In genomic region chr1:136134547-136134946, GRCm38 (mm10) we compare ENCODE assay signal across 8 mouse cellular contexts. TPM values are rescaled to one million over a fixed set of nuclear protein-coding genes. Genes with fewer than 3 reads are reported as not detected.
DNase-seq lines count a peak whose midpoint lies in the region; ATAC-seq and TF ChIP-seq lines count a peak whose summit lies in the region.

No protein-coding gene starts in this region.

- TF ChIP-seq POLR2A in olfactory bulb, adult 2 months (IDR thresholded peaks at IDR 0.05; ENCODE audit: insufficient read depth, low read depth, low read length) = no peak

- peaks cover 50% of the 10 kb centered on the region for H3K4me1 ChIP-seq in heart, postnatal 0 days (ENCODE audit: control insufficient read depth, insufficient read depth)
- peaks cover 97% of the 10 kb centered on the region for H3K4me1 ChIP-seq in embryonic facial prominence, embryonic 10.5 days
- peaks cover 100% of the 10 kb centered on the region for H3K4me1 ChIP-seq in limb, embryonic 10.5 days
- H3K4me1 ChIP-seq in olfactory bulb, adult 2 months (ENCODE audit: control insufficient read depth, insufficient read depth, low read length) = peaks cover 64% of the 10 kb centered on the region
- peaks cover 79% of the 10 kb centered on the region for H3K4me1 ChIP-seq in kidney, embryonic 14.5 days (ENCODE audit: control insufficient read depth, insufficient read depth, low read length)

- H3K27ac ChIP-seq in heart, postnatal 0 days (ENCODE audit: low read depth) = peak overlapping the region; percentile 44; the same call in 1 of the 2 replicates
- H3K27ac ChIP-seq in embryonic facial prominence, embryonic 10.5 days (replicated peaks) = peak overlapping the region; percentile 48
- H3K27ac ChIP-seq in limb, embryonic 10.5 days = peak overlapping the region; percentile 42; the same call in 1 of the 2 replicates
- peak overlapping the region; percentile 22; the same call in 1 of the 2 replicates for H3K27ac ChIP-seq in olfactory bulb, adult 2 months (ENCODE audit: insufficient read depth, low read depth, low read length)
- no peak overlapping the region for H3K27ac ChIP-seq in kidney, embryonic 14.5 days (ENCODE audit: low read depth, low read length)

- no peak for TF ChIP-seq EP300 in heart, postnatal 0 days (IDR thresholded peaks at IDR 0.05; ENCODE audit: low read depth)

- ATAC-seq in heart, postnatal 0 days (ENCODE audit: insufficient read depth, low read depth) = no peak
- ATAC-seq in megakaryocyte progenitor cell, adult 5-6 weeks (replicated peaks; ENCODE audit: poor library complexity) = no peak
- no peak for ATAC-seq in kidney, embryonic 14.5 days (ENCODE audit: low FRiP score, low TSS enrichment)

- H3K9me3 ChIP-seq in heart, postnatal 0 days (replicated peaks; ENCODE audit: control insufficient read depth, low read length) = no peaks in the 10 kb centered on the region
- H3K9me3 ChIP-seq in embryonic facial prominence, embryonic 10.5 days = no peaks in the 10 kb centered on the region
- H3K9me3 ChIP-seq in limb, embryonic 10.5 days (replicated peaks) = 0 out of 2 replicates have a peak, but pooled peaks cover 1% of the 10 kb centered on the region
- no peaks in the 10 kb centered on the region for H3K9me3 ChIP-seq in kidney, embryonic 14.5 days (ENCODE audit: control insufficient read depth, low read length)

- no peaks in the 10 kb centered on the region for H3K36me3 ChIP-seq in heart, postnatal 0 days (replicated peaks; ENCODE audit: control insufficient read depth, insufficient read depth, low read length)
- no peaks in the 10 kb centered on the region for H3K36me3 ChIP-seq in embryonic facial prominence, embryonic 10.5 days (replicated peaks)
- H3K36me3 ChIP-seq in limb, embryonic 10.5 days = no peaks in the 10 kb centered on the region
- H3K36me3 ChIP-seq in kidney, embryonic 14.5 days (ENCODE audit: control insufficient read depth, insufficient read depth, low read length) = no peaks in the 10 kb centered on the region

- H3K4me3 ChIP-seq in heart, postnatal 0 days (ENCODE audit: low read depth, low read length) = no peak overlapping the region; the same call in 1 of the 2 replicates
- H3K4me3 ChIP-seq in embryonic facial prominence, embryonic 10.5 days = peak overlapping the region; percentile 72; the same call in 1 of the 2 replicates
- no peak overlapping the region for H3K4me3 ChIP-seq in limb, embryonic 10.5 days
- H3K4me3 ChIP-seq in olfactory bulb, adult 2 months (ENCODE audit: insufficient read depth, low read depth, low read length) = no peak overlapping the region
- no peak overlapping the region for H3K4me3 ChIP-seq in kidney, embryonic 14.5 days (ENCODE audit: low read length)

- peaks cover 15% of the 10 kb centered on the region for H3K27me3 ChIP-seq in heart, postnatal 0 days (ENCODE audit: control insufficient read depth, insufficient read depth, low read length)
- H3K27me3 ChIP-seq in embryonic facial prominence, embryonic 10.5 days (replicated peaks; ENCODE audit: low read depth, poor library complexity, severe bottlenecking) = peaks cover 44% of the 10 kb centered on the region
- peaks cover 10% of the 10 kb centered on the region; the same call in 1 of the 2 replicates for H3K27me3 ChIP-seq in limb, embryonic 10.5 days (ENCODE audit: low read depth, poor library complexity, severe bottlenecking)
- H3K27me3 ChIP-seq in kidney, embryonic 14.5 days (ENCODE audit: control insufficient read depth, insufficient read depth, low read length) = peaks cover 3% of the 10 kb centered on the region; the same call in 1 of the 2 replicates

- 54% methylated on average over 2 of the region's 2 CpGs for WGBS in heart, postnatal 0 days
- 63% methylated on average over 2 of the region's 2 CpGs for WGBS in embryonic facial prominence, embryonic 10.5 days
- 46% methylated on average over 2 of the region's 2 CpGs for WGBS in limb, embryonic 10.5 days
- 75% methylated on average over 2 of the region's 2 CpGs for WGBS in olfactory bulb, adult 2 months
- WGBS in kidney, embryonic 14.5 days = 53% methylated on average over 2 of the region's 2 CpGs

- no peak for TF ChIP-seq CTCF in heart, postnatal 0 days (IDR thresholded peaks at IDR 0.05; ENCODE audit: low read depth)
- no peak for TF ChIP-seq CTCF in olfactory bulb, adult 2 months (IDR thresholded peaks at IDR 0.05; ENCODE audit: insufficient read depth, low read depth, low read length)

- no peak overlapping the region; the same call in 1 of the 2 replicates for H3K4me2 ChIP-seq in heart, postnatal 0 days (ENCODE audit: low read depth, low read length)
- no peak overlapping the region for H3K4me2 ChIP-seq in kidney, embryonic 14.5 days (replicated peaks; ENCODE audit: low read depth, low read length)

- H3K9ac ChIP-seq in heart, postnatal 0 days (replicated peaks; ENCODE audit: low read depth, low read length) = no peak overlapping the region
- H3K9ac ChIP-seq in kidney, embryonic 14.5 days (ENCODE audit: low read depth, low read length) = no peak overlapping the region

- intact Hi-C loops in left cerebral cortex, postnatal 4 days (cut with DNase I) = no loop called here

- DNase-seq in heart, postnatal 0 days (ENCODE audit: low spot score) = no peak
- no peak for DNase-seq in heart, postnatal 4 days
- no peak for DNase-seq in embryonic facial prominence, embryonic 10.5 days (ENCODE audit: low spot score)
- DNase-seq in limb, embryonic 10.5 days (ENCODE audit: low spot score) = no peak
- no peak for DNase-seq in left cerebral cortex, postnatal 4 days

RNA-seq across cellular contexts. Expression of gene Kif21b, which starts 3.4 kb away (rescaled TPM):
- 0.38 and 2.8 TPM in 2 replicates for total RNA-seq in heart, postnatal 0 days (2014; rRNA removed; ENCODE audit: low replicate concordance)
- polyA plus RNA-seq in heart, postnatal 0 days (2015; fragmentation: Nextera tagmentation; extraction: Ambion mirVana) = 0.18 and 0.26 TPM in 2 replicates
- 1 to 10 TPM; 1.7 to 2.3 TPM for total RNA-seq in heart, postnatal 4 days (2021)
- 6.5 and 7.3 TPM in 2 replicates for polyA plus RNA-seq in embryonic facial prominence, embryonic 10.5 days (2016; fragmentation: Nextera tagmentation; extraction: Ambion mirVana)
- polyA plus RNA-seq in limb, embryonic 10.5 days (2016; fragmentation: Nextera tagmentation; extraction: Ambion mirVana) = 7.2 and 10.9 TPM in 2 replicates
- polyA plus RNA-seq in olfactory bulb, adult 2 months (2012; ENCODE audit: insufficient read depth, insufficient read length, low replicate concordance, missing spikeins) = 94.8 and 211 TPM in 2 replicates
- 7.7 and 8.6 TPM in 2 replicates for total RNA-seq in megakaryocyte progenitor cell, adult 5-6 weeks (2015)
- total RNA-seq in megakaryocyte progenitor cell, adult 5-6 weeks (2017) = 8.0 and 10.3 TPM in 2 replicates
- total RNA-seq in left cerebral cortex, postnatal 4 days (2021) = 100 to 1,000 TPM; 320 to 326 TPM
- polyA plus RNA-seq in kidney, embryonic 14.5 days (2014; fragmentation: Nextera tagmentation; extraction: Ambion mirVana) = 3.2 and 3.3 TPM in 2 replicates
